Mouse (Mus musculus): ENCODE data around the gene Mest.

The Mest gene

DNA sequence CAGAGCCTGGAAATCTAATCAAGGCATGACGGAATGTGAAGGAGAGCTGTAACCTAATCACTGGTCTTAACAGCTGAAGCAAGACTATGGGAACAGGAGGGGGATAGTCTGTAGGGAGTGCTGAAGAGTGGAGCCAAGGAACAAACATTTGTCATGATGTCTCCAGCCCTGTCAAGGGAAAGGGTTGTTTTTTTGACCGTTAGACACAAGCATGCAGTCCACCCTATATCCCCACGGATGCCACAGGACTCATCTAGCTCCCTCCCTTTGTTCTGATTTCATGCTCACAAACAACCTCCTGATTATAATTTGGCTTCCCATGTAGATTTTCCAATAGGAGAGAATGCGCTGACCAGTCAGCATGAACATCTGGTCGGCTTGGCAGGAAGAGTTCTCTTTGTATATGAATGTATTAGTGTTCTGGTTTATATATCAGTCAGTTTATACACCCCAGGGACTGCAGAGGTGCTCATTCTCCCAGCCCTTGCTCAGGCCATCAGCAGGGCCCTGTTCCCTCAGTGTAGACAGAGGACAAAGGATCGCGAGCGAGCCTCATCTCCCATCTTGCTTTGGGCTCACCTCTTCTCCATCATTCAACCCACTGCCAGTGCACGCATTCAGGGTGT is 19.3 kb upstream of the Mest start:
- no peak for DNase-seq (ENCODE audit: low spot score in 2 of 2)

DNA sequence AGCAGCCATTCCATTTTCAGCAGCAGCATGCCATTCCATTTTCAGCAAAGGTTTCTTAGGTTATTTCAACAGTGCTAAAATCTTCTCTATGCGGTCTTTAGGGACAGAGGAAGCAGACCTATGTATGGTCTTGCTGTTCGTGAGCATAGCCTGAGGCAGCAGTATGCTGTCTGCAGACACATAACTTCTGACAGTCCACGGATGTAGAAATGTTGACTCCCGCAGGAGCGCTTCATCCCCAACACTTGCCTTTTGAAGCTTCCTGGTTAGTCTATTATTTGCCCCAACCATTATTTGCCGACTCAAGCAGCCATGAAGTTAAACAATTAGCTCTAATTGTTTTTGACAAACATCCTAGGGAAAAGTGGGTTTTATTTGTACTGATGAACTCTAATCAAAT is 14.2 kb upstream of the Mest start:
- DNase-seq (ENCODE audit: low spot score in 2 of 2), result no peak

DNA sequence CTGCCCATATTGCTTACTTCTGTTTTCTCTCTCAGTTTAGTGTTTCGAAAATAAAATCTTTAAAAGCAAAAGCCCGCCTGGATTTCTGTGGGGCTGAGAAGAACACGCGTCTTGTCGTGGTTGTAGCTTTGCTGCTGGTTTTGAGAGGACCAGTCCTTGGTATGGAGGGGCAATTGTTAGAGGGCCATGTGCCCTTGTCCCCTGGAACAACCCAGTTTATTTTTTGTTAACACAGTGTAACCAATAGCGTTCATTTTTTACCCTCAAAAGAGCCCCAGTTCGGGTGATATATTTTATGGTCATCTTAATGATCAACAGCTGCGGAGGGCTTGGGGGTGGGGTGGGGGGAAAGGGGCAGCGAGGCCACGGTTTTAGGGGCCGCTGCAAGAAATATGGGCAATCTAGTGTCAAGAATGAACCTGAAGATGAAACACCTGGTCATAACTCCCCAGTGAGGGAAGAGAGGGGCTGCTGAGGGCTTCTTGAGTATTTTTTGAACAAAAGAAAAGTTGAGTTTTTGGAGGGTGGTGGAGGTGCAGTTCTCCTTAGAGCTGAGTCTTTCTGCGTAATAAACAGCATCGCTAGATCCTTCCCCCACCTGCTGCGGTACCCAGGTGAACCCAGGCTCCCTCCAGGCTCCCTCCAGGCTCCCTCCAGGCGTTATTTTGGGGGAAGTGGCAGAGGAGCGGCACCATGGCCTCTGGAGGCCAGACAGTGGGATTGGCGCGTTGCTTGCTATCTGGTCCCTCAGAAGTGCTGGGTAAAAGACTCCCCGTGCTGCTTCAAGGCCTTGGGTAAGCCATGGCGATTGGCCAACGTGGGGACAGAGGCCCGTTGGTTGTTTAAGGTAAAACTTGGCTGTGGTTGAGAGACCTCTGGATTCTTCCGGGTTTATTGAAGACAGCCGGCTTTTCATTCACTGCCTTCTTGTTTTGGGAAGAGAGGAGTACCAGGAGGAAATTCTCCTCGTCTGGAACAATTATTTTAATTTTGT is 12.7 kb upstream of the Mest start:
- no peak for DNase-seq (ENCODE audit: low spot score in 2 of 2)

DNA sequence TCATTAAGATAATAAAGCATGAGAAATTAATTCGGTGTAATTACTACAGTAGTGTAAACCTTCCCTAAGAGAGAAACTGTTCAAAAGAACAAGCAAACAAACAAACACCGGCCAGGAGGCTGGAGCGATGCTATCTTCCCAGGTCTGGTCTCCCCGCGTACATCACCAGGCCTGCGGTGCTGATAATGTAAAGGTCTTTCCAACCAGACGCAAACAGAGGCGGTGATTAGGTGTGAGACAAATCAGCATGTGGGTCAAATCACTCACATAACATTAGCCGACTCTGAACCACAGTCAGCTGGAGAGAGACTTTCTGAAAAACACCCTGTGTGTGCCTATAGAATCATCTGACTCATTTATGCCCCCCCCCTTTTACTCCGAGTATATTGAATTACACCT is 12.0 kb upstream of the Mest start:
- DNase-seq (ENCODE audit: low spot score in 2 of 2), result no peak

DNA sequence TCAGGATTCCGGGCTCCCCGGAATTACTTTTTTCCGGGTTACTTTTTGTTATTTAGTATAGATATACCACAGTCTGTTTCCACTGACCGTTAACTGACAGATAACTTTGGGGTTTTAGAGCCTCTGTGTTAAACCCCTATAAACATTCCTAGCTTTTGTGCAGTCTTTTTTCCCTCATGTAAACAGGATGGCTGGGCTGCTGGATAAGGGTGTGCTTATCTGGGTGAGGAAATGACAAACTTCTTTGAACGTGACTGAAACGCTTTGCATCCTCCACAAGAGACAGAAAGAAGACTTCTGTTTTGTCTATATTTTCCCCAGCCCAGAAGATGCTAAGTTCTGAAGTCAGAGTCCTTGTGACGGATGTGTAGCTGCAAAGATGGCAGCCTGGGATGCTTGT is 10.9 kb upstream of the Mest start:
- DNase-seq (ENCODE audit: low spot score in 2 of 2), result no peak

DNA sequence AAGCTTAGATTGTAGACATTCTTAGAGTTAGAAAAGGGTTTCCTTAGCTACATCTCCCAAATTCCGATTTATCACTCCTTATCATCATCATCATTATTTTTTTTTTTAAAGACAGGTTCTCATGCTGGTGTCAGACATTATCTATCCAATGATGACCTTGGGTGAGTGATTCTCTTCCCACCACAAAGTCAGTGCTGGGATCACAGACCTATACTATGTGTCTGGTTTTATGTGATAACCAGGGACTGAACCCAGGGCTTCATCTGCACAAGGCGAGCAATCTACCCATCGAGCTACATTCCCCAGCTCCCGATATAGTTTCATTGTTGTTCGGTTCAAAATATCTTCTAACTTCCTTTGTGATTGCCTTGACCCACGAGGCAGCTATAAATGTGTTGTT is 9.9 kb upstream of the Mest start:
- no peak for DNase-seq (ENCODE audit: low spot score in 2 of 2)

DNA sequence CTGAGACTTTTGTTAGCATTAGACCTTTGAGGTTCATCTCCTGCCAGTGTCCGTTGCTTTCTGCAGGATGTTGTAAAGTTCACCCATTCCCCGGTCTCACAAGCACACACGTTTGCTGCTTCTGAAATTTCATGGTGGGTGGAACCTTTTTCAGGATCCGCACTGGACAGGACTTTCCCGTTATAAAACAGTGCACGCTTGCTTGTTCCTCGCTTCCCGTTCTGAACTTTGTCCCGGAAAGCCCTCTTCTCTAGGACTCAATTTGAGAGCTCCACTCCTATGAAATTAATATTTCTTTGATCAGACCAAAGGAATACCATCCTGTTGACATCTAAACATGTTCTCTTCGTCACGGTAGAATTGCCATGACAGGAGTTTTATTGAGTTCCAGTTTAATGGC is 9.5 kb upstream of the Mest start:
- no peak for DNase-seq (ENCODE audit: low spot score in 2 of 2)

DNA sequence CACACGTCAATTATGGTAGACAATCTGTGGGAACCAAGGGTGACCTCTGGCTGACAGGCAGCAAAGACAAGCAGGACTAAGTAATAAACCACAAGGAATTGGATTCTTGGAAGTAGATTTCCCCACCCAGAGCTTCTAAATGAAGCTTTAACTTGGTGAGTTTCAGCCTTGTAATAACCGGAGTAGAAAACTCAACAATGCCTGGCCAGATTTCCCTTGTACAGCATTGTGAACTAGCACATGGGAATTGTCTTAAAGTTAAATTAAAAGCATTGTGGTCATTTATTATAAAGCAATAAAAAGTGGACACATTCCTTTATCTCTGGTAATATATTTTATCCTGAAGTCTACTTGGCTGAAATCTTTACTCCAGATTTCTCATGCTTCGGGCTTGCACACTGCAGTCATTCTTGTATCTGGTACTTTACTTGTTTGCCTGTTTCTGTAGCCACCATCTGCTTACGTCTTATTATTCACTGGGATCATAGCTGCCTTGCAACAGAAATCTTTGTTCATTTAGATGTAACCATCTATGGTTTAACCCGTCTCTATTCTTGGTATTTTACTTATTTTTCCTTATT is 8.4 kb upstream of the Mest start:
- no peak for DNase-seq (ENCODE audit: low spot score in 2 of 2)

DNA sequence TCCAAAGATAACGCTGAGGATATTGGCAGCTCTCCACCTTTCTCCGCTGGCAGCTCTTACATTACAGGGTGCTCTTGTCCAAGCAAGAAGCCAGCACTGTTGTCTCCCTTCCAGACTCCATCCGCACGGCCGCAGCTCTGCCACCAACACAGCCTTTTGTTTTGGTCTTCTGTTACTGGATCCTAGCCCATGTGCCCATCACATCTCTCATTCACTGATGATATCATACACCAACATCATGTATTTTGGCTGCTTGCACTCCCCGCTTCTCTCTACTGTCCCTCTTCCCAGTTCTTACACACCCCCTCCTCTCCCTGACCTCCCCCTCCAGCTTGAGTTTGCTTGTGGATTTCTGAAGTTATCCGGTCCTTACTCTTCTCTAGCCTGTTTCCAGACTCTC is 6.6 kb upstream of the Mest start:
- DNase-seq (ENCODE audit: low spot score in 2 of 2), result no peak

DNA sequence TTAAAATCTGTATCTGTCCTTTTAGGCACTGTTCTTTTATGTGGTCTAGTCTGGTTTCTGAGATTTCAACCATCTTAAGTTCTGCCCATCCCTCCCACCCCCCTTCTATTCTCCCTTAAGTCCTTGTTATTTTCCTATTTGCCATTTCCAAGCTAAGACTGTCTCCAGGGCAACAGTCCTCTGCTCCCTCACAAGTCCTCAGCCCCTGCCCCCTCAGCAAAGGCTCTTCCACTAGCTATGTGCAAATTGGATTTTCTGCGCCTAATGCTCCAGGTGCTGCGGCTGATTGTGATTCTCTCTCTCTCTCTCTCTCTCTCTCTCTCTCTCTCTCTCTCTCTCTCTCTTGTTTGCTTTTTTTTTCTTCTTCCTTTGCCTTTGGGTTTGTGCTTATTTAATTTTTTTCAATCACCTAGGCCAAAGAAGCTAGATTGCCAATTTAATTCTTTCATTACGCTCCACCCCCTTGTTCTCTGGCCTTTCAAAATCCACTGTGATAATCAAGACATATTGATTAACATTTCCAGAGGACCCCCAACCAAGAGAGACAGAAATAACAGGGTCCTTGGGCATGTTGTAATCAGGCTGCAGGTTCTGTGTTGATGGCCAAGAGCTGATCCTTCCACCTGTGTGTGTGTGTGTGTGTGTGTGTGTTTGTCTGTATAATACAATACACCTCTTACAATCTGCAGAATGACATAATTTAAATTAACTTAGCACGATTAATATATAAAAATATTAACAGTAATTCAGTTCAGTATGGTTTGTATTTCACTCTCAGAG is 772 bp upstream of the Mest start:
- DNase-seq (ENCODE audit: low spot score in 2 of 2), result no peak

DNA sequence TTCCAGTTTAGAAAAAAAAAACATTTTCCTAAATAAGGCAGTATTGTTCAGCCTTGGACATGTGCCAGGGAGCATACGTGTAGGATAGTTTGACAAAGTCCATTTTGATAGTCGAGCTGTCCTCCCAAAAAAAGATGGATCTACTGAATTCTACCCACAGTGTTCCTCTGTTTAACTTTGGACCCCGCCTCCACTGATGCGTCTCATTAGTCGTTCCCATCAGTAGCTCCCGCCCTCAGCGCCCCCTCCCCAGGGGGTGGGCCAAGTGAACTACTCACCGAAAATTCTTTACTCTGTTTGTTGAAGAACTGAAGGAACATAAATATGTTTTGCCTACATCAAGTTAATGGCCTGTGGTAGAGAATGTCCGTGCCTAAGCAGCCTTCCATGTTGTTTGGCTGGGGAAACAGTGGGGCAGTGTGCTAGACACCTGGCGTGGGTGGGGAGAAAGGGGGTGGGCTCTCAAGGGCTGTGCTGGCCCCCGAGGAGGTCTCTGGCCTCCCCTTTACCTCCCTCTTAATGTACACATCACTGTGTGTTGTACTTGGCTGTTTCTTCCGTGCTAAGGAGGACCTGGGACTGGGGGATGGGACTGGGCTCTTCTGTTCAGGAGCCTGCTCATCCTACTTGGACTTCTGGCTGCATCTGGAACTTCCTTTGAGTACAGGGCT is 7.1 kb downstream of the Mest start:
- no peak for DNase-seq (ENCODE audit: low spot score in 2 of 2)

DNA sequence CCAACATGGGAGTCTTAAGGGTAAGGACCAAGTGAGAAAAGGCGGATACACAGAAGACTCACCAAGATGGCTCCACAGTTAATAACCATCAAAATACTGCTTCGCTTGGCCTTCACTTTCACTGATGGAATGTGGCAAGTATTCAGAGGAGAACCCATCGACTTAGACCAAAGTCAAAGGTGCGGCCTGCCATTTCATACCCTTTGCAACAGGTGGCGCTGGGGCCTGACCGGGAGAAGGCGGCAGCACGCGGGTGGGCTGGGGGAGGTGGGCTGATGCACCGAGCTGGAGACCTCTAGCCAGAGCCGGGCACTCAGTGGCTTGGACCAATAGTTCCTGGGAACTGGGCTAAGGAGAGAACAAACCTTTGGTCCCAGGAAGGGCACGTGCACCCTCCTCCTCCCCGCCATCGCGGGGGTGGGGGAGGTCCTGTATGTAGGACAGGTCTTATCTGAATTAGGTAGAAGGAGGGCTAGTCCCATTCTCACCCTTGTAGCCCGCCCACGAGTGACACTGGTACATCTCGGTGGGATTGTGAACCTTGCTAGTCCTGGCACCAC is 9.3 kb downstream of the Mest start:
- no peak for DNase-seq (ENCODE audit: low spot score in 2 of 2)

DNA sequence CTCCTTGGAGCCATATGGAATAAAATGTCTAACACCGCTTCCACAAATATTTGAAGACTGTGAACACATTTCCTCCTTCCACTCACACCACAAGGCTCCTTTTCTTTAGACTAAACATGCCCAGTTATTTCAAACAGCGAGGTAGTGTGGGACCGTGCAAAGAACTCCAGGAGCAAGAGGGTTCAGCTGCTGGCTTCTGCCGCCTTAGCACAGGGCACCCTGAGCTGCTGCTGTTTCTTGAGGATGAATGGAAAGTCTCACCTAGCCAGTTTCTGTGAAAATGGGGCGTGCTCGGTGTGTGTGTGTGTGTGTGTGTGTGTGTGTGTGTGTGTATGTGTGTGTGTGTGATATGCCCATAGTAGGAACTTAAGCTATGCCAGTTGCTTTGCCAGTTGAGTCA is 11.1 kb downstream of the Mest start:
- DNase-seq (ENCODE audit: low spot score in 2 of 2), result no peak

DNA sequence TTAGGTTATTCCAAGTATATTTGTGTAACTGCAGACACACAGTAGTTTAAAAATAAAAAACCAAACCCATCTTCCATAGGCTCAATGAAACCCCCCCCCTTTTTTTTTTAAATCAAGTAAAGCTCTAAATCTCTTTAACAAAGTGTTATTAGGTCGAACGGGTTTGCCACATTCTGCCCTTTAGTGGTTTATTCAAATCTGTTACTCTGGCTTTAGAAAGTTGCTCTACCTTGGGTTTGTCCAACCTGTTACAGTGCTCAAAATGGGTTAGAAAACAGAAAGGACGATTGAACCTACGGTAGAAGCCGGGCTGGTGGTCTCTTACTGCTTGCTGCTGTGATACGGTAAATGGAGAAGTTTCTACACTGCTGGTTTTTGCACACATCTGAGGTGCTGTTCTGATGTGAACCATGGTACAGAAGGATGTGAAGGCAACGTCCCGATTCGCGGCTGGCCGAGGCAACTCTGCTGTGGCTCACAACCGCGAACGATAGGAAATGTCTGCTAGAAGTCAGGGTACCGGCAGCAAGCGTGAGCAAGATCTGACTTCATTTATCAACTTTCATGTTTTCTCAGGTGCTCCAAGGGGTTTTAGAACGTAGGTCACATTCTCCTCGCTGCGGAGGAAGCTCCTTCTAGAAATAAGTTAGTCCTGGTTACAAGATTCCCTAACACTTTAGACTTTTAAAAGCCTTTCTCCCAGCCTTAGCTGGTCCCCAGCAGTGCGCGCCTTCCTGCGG is 11.8 kb downstream of the Mest start:
- DNase-seq (ENCODE audit: low spot score in 2 of 2), result no peak

DNA sequence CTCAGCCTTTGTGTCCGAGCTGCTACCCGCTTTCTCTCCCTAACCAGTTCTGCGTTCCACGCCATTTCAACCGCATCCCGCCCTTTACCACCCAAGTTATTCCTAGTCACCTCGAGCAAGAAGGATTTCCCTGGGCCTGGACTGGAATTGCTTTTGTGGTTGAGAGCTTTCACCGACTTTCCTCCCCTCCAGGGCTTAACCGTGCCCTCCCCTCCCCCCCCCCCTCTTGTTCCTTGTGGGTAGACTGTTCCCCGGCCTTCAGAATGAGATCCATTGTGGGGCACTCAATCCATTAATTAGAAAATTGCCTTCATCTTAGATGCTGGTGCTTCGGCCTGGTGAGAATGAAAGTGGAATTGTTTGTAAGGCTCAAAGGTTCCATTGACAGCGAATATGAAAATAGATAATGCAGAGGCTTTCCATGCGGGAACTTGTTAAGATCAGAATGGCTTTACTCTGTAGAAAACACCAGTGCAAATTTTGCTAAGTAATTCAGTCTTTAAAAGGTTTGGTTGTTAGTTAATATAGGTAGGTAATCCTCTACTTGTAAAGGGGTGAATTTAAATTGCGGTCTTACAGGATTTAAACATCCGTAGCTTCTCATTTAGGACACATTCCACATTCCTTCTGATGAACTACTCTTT is 12.5 kb downstream of the Mest start:
- DNase-seq (ENCODE audit: low spot score in 2 of 2), result no peak

DNA sequence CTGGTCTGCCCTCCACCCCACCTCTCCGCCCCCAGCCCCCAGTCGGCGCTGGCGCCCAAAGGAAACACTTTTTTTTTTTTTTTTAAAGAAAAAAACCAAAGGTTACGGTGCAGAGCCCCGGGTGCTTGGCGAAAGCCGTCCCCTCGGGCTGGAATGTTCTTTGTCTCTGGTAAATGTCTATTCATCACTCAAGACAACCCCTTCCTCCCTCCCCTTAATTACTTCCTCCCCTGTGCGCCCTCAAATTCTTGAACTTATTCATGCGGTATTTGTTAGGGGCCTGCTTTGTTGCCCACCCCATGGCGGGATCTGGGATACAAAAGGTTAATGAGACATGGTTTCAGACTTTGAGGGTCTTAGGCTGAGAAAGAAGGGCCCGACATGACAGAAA is 13.0 kb downstream of the Mest start:
- no peak for DNase-seq (ENCODE audit: low spot score in 2 of 2)

DNA sequence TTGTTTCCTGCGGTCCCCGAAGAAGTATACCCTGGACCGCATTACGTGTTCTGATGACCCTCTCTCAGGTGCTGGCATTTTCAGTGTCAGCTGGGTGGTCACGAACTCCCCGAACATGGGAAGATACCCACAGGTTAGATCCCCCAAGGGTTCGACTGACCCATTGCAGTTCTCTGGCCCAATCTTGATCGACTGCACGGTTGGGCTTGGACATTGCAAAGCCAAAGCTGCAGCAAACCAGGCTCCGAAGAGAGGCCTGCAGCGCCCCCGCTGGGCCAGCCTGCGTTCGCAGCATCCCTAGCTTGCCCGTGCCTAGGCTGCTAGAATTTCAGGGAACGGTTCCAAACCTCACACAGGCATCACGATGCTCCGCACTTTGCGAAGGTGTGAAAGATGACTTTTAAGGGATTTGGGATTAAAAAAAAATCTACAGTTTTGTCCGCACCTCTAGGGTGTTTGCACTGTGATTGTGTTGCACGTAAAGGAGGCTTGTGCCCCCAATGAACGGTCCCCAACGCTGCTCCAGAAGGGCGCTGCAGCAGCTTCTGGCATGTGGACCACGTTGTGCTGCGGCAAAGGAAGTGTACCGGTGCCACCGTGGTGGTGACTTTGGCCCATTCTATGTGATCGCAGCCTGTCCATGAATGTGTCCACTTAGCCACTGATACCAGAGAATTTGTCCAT is 13.7 kb downstream of the Mest start:
- peak in 1 of 2 experiments; percentile 47 for DNase-seq (ENCODE audit: low spot score in 2 of 2)

DNA sequence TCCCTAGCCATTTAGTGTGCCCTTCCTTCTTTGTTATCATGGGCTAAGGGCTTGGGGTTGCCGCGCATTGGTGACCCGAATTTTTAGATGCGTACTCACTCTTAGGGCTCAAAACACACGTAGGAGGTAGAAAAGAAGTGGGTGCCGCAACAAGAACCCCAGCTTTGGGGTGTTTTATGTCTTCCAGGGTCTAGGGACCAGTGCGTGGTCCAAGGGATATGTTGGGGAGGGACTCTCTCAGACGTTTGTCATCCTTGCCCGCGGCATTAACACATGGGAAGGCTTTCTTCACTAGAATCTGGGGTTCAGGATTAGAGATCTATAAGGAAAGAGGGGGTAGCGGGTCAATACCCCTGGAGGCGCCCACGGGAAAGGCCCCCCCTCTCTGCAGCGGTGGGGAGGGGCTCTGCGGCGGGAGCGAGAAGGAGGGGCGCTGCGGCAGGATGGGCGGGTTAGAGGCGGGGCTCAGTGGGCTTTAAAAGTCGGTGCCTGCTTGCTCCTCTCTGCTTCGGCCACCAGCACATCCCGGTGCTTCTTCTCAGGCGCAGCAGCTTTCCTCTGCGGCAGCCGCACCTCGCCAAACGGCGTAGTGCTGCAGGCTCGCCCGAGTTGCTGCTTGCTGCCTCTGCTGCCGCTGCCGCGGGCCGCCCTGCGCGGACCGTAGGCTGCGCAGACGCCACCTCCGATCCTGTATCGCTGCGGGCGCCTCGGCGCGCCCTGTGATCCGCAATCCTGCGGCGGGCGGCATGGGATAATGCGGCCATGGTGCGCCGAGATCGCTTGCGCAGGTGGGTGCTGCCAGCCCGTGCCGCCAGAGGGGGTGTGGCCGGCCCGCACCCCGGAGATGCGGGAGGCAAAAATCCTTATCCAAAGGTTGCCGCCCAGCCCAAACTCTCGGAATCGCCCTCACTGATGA is 14.5 kb downstream of the Mest start:
- no peak for DNase-seq (ENCODE audit: low spot score in 2 of 2)

All from spleen, postnatal 10 days (tissue).